Mouse (Mus musculus): Measurements from ENCODE around the gene Abcb1b. TPM values are rescaled to one million over a fixed set of nuclear protein-coding genes. Genes with fewer than 3 reads are reported as not detected.

Gene Abcb1b
- total RNA-seq, 2 experiments from 2014 or later: 0.75 to 1.2 TPM

Other genes starting within 250 kb of the Abcb1b start
- gene Rundc3b, start 175.2 kb upstream of the Abcb1b start, total RNA-seq (2021): under 1 TPM; 0.63 to 0.75 TPM
- gene Abcb1a, start 138.1 kb upstream of the Abcb1b start, total RNA-seq (2021): 1 to 10 TPM; 2.0 to 2.6 TPM
- gene Abcb4, start 95.6 kb downstream of the Abcb1b start, total RNA-seq (2021): 10 to 100 TPM; 11.9 to 14.7 TPM
- 10 to 100 TPM; 27.0 to 27.9 TPM for gene Crot, start 199.2 kb downstream of the Abcb1b start, total RNA-seq (2021)

Data from gastrocnemius, postnatal 10 days (tissue).